Mouse (Mus musculus): Measurements from ENCODE around the gene Mgp.

DNA sequence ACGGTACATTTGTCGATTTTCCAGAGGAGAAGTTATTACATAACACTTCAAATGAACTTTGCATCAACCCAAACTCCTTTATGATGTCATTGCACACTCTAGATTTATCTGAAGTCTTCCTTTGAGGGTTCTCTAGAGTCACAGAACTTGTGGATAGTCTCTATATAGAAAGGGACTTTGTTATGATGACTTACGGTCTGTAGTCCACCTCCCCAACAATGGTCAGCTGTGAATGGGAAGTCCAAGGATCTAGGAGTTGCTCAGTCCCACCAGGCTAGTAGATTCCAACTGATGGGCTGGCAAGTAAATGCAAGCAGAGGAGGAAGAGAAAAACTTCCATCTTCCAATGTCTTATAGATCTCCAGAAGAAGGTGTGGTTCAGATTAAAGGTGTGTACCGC lies 46.9 kb downstream of the Mgp start:
- no peak for TF ChIP-seq HCFC1 (IDR thresholded peaks at IDR 0.05; ENCODE audit: borderline replicate concordance, insufficient read depth, low read length)
- TF ChIP-seq MAFK (IDR thresholded peaks at IDR 0.05; ENCODE audit: insufficient read depth, low read depth, low read length) = no peak
- no peak for TF ChIP-seq ZNF384 (IDR thresholded peaks at IDR 0.05; ENCODE audit: low read depth, low read length)
